Mouse (Mus musculus) cortical plate, adult 2 months (tissue): ENCODE measurements around the gene Pif1. TPM values are rescaled to one million over a fixed set of nuclear protein-coding genes. Genes with fewer than 3 reads are reported as not detected.
A peak's percentile ranks its signal among the peaks of the same experiment; 100 is the strongest.

Experiments used
- H3K27ac ChIP-seq: fragments of 200-500 bp; 2 replicates; pipeline ENCODE4 v1.5.1; 2012; ENCODE audit warnings: low read length, control low read depth, inconsistent platforms; ENCODE audit not compliant: insufficient read depth
- H3K4me1 ChIP-seq: fragments of 200-500 bp; 2 replicates; pipeline ENCODE4 v1.6.1; 2011; ENCODE audit warnings: low read length; ENCODE audit not compliant: control insufficient read depth, insufficient read depth
- H3K4me3 ChIP-seq: fragments of 200-500 bp; 2 replicates; pipeline ENCODE4 v1.5.1; 2011; ENCODE audit warnings: mild to moderate bottlenecking, low read length, control low read depth; ENCODE audit not compliant: insufficient read depth
- CTCF ChIP-seq: fragments of 200-500 bp; IDR thresholded peaks from 2 replicates; pipeline ENCODE4 v1.5.1; 2011; ENCODE audit warnings: mild to moderate bottlenecking, control low read depth, low read length; ENCODE audit not compliant: insufficient read depth; ENCODE audit errors: extremely low read depth
- POLR2A ChIP-seq: fragments of 200-500 bp; IDR thresholded peaks from 2 replicates; pipeline ENCODE4 v1.6.1; 2011; ENCODE audit warnings: mild to moderate bottlenecking, low read length, control low read depth; ENCODE audit not compliant: insufficient read depth; ENCODE audit errors: extremely low read depth
- polyA plus RNA-seq: library from polyadenylated mRNA; depleted of rRNA; stranded (reverse); fragments of >200 nt; gene quantifications from 2 replicates; pipeline ENCODE4 v1.2.3, GENCODE M21; 2012

Gene Pif1
- polyA plus RNA-seq, 1 experiment = 0.23 TPM

DNA sequence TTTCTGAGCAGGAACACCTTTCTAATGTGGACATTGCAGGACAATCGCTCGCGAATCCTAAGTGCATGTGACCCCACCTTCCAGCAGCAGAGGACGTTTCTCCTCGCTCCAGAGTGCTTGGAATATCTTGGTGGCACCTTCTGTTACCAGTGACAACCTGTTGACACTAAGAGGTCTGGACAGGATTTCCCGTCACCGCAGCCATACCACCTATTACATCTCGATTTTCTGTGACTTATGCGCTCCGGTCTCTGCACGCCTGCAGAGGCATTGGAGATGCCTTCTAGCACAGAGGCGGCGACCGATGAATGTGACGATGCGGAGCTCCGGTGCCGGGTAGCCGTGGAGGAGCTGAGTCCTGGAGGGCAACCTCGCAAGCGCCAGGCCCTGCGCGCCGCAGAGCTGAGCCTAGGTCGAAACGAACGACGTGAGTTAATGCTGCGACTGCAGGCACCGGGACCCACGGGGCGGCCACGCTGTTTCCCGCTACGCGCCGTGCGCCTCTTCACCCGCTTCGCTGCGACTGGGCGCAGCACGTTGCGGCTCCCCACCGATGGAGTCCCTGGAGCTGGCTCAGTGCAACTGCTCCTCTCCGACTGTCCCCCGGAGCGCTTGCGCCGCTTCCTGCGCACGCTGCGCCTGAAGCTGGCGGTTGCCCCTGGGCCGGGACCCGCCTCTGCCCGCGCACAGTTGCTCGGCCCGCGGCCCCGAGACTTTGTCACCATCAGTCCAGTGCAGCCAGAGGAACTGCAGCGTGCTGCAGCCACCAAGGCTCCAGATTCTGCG lies 806 bp downstream of the Pif1 start:
- Histone ChIP-seq H3K27ac (no peak overlapping the region), H3K4me1 (no peaks in the 10 kb centered on the region), H3K4me3 (peak overlapping the region; percentile 29)
- TF ChIP-seq POLR2A (no peak), CTCF (no peak)

DNA sequence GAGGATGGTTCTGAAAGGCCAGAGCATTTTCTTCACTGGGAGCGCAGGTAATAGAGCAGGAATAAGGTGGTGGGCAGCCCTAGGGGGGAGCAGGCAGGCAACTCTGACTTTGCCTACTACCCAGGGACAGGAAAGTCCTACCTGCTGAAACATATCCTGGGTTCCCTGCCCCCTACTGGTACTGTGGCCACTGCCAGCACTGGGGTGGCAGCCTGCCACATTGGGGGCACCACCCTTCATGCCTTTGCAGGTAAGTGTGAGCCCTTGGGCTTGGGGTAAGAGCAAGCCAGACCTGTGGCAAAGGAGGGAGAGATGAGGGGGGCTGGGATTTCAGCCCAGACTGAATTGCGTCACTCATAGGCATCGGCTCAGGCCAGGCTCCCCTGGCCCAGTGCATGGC lies 2.1 kb downstream of the Pif1 start:
- TF ChIP-seq POLR2A (no peak), CTCF (no peak)
- H3K4me3 ChIP-seq = no peak overlapping the region
- H3K4me1 ChIP-seq = no peaks in the 10 kb centered on the region
- H3K27ac ChIP-seq = no peak overlapping the region

DNA sequence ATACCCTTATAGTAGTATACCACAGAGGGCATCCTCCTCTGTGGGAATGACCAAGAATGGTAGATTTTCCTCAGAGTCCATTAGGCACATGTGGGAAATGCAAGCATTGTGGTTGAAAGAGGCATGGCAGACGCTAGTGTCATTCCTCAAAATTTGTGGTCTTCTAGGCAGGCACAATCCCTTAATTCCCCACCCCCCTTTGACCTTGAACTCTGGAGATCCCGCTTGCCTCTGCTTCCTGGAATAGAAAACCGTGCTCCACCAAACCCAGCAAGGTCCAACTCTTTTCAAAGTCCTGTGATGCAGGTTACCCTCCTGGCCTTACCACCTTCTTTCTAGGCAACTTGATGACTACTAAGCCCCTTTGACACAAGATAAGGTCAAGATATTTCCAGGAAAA lies 5.8 kb downstream of the Pif1 start:
- Histone ChIP-seq H3K27ac (no peak overlapping the region), H3K4me1 (no peaks in the 10 kb centered on the region), H3K4me3 (no peak overlapping the region)
- no peak for TF ChIP-seq POLR2A
- TF ChIP-seq CTCF = no peak

DNA sequence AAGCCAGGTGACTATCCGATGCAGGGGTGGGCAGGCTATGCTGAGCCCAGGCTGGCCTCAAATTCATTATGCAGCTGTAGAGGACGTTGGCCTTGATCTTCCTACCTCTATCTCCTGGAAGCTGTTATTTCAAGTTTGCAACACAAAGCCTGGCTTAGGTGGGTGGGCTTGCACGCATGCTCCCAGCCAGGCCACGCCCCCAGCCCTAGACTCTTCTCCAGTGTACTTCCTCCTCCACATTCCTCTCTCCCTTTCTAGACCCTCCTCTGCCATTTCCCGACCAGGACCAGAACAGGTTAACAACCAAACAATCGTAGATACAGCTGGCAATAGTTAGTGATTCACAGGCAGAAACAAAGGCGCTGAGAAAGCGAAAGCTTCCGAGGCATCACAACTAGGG lies 6.6 kb downstream of the Pif1 start:
- TF ChIP-seq POLR2A (no peak), CTCF (no peak)
- no peak overlapping the region for H3K27ac ChIP-seq
- no peak overlapping the region for H3K4me3 ChIP-seq
- no peaks in the 10 kb centered on the region for H3K4me1 ChIP-seq

DNA sequence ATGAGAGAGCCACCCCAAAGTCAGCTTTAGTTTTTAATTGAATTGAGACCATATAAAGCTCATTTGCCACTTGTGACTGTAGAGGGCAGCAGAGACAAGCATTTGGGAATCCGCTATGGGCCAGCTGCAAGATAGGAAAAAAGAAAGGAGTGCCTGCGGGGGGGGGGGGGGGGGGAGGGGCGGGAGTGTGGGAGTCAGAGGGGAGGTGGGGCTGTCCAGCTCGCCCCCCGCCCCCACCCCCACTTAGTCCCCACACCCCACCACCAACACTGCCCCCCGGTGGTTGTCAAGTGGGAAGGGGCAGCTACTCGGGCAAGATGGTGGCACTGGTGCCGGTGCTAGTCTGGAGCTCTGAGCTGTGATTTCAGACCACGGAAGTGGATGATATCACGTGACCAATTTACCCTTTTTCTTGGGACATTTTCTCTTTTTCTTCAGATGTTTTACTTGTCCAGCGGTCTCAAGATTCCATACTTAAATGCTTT lies 11.8 kb downstream of the Pif1 start:
- H3K4me3 ChIP-seq = no peak overlapping the region
- no peak overlapping the region for H3K27ac ChIP-seq
- TF ChIP-seq POLR2A = no peak
- TF ChIP-seq CTCF = peak; percentile 50
- H3K4me1 ChIP-seq = no peaks in the 10 kb centered on the region

DNA sequence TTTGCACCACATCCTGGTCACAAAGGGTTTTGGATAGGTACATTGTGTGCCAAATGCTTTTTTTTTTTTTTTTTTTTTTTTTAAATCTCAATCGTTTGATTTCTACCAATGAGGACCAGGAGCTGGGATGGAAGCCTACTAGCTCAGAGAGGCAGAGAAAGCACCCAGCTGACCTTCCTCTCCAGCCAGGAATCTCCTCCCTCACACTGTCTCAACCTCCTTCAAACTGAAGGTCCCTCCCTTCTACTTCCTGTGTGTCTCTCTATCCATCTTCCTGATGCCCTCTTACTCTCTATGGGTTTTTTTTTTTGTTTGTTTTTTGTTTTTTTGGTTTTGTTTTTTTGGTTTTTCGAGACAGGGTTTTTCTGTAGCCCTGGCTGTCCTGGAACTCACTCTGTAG lies 14.0 kb downstream of the Pif1 start:
- Histone ChIP-seq H3K4me1 (no peaks in the 10 kb centered on the region), H3K27ac (no peak overlapping the region), H3K4me3 (no peak overlapping the region)
- TF ChIP-seq CTCF (no peak), POLR2A (no peak)

DNA sequence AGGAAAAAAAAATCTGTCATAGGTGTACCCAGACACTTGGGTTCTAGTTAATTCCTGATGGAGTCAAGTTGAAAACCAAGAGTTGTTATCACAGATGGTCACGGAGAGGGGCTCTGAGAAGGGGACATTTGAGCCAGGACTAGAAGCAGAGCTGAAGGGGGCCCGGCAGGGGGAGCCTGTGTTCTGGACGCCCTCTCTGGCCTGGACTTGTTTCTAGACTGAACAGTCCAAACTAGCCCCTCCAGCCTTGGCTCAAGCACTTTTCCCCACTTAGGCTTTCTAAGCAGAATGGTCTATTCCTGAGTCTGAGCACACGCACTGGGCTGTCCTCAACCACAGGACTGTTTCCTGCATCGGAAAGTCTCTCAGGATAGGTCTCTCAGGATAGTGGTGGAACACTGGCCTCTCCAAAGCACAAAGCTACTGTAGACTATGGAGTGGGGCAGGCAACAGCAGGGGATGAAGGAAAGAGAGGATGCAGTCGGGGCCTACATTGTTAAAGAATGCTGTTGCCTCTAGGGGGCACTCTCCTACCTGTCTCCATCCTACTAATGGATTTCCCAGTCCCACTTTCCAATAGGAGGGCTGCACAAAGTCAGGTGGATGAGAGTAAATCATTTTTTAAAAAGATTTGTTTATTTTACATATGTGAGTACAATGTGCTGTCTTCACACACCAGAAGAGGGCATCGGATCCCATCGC lies 16.6 kb downstream of the Pif1 start:
- H3K27ac ChIP-seq = no peak overlapping the region
- no peak overlapping the region for H3K4me3 ChIP-seq
- TF ChIP-seq CTCF (peak; percentile 21; the same call in 1 of the 2 replicates), POLR2A (no peak)
- H3K4me1 ChIP-seq = no peaks in the 10 kb centered on the region

DNA sequence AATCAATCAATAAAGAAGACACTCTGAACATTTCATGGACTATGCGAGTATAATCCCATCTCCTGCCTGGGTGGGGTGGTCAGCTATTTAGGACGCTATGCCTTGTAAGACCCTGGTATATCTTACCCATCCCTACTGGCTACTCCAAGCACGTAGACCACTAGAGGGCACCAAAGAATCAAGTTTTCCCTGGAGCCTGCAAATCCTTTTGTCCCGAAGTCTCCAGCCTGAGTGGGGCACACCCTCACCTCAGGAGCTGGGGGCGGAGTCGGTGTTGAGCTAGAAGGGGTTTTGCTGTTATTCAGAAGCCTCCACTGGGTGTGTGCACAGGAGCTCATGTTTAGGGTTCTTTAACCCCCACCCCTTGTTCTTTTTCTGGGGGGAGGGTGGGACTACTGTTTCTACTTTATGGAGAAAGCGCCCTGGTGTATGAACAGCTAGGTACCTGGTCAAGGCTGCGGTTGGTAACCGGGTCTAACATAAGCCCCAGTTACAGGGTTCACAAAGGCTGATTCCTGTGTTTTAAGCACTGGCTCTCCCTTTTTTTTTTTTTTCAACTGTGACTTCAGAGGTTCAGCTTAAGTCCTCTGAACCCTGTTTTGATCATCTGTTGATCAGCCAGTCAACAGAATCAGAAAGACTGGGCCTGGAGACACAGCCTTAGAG lies 18.6 kb downstream of the Pif1 start:
- Histone ChIP-seq H3K4me1 (no peaks in the 10 kb centered on the region), H3K4me3 (no peak overlapping the region), H3K27ac (no peak overlapping the region)
- TF ChIP-seq CTCF = peak; percentile 77
- TF ChIP-seq POLR2A = no peak

DNA sequence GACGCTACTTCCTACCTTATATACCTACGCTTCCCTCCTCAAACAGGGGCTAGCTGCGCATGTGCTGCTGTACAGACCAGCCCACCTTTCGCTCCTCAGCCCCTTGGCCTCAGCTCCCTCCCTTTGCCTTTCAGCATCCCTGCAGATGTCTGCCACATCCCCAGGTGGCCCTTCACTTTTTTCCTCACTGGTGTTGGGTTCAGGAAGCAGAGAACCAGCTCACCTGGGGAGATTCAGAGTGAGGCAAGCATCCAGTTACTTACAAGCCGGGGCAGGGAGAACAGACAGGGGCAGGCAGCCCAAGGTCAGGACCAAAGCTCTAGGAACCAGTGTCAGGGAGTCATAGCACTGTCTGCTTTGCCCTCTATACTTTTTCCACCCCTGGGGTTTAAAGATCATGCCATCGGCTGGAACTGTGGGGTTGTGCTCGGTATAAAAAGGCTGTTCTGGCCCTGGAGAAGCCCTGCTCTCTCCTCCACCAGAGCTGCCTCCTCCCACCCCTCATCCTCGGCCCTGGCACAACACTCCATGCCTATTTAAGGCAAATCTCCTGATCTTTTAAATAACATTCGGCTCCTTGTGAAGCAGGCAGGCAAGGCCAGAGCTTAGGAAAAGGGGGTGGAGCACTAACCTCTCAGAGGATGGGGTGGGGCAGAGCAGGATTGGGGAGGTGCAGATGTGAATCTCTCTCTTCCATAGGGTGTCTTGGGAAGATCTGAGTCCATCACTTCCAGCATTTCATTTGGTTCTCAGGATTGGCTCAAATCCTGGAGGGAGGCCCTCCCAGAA lies 19.6 kb downstream of the Pif1 start:
- no peak for TF ChIP-seq CTCF
- Histone ChIP-seq H3K4me3 (no peak overlapping the region), H3K27ac (no peak overlapping the region), H3K4me1 (no peaks in the 10 kb centered on the region)
